Mouse (Mus musculus) frontal cortex, adult (tissue): ENCODE results near the gene Calml3.
"Not testable (repeated sequence)": the region's sequence is repeated elsewhere in the genome, so short reads cannot be mapped to it uniquely, and the experiment has no call there.

Experiments
- ATAC-seq: cut with Nextera tagmentation; 2 replicates; pipeline ENCODE4 v1.9.2; 2017; ENCODE audit warnings: mild to moderate bottlenecking, moderate library complexity, mixed read lengths; ENCODE audit not compliant: low TSS enrichment

Gene Calml3

GRCm38 (mm10) chr13:3804186-3804585 lies at the start of gene Calml3:
Gene Calml3, minus strand, starts transcription at chr13:3804316.
- ATAC-seq = no peak

GRCm38 (mm10) chr13:3850330-3850729 lies 46.2 kb upstream of the Calml3 start:
- no peak for ATAC-seq

GRCm38 (mm10) chr13:3840662-3841061 lies 36.5 kb upstream of the Calml3 start:
- ATAC-seq = not testable (repeated sequence)

- not testable (repeated sequence) for ATAC-seq
Observed at GRCm38 (mm10) chr13:3837312-3837807, 33.2 kb upstream of the Calml3 start, which contains the start of gene Calm4. Gene Calm4, plus strand, starts transcription at chr13:3837757.

- ATAC-seq = not testable (repeated sequence)
Observed at GRCm38 (mm10) chr13:3833644-3834043, 29.5 kb upstream of the Calml3 start.

GRCm38 (mm10) chr13:3832450-3832849 lies 28.3 kb upstream of the Calml3 start:
- no peak for ATAC-seq

- no peak for ATAC-seq
Observed at GRCm38 (mm10) chr13:3831994-3832393, 27.9 kb upstream of the Calml3 start.

GRCm38 (mm10) chr13:3831546-3831945 lies 27.4 kb upstream of the Calml3 start:
- no peak for ATAC-seq

GRCm38 (mm10) chr13:3825726-3826125 lies 21.6 kb upstream of the Calml3 start:
- ATAC-seq = no peak

GRCm38 (mm10) chr13:3822105-3822504 lies 18.0 kb upstream of the Calml3 start:
- ATAC-seq = no peak

GRCm38 (mm10) chr13:3818740-3819076 lies 14.6 kb upstream of the Calml3 start:
- ATAC-seq = no peak

- no peak for ATAC-seq
Observed at GRCm38 (mm10) chr13:3818012-3818739, 14.1 kb upstream of the Calml3 start.

GRCm38 (mm10) chr13:3807131-3807827 lies 3.2 kb upstream of the Calml3 start:
- ATAC-seq = no peak

GRCm38 (mm10) chr13:3805638-3806037 lies 1.5 kb upstream of the Calml3 start:
- no peak for ATAC-seq

- no peak for ATAC-seq
Observed at GRCm38 (mm10) chr13:3805132-3805531, 1.0 kb upstream of the Calml3 start.

GRCm38 (mm10) chr13:3799386-3799785 lies 4.7 kb downstream of the Calml3 start:
- ATAC-seq = no peak

GRCm38 (mm10) chr13:3798751-3799150 lies 5.4 kb downstream of the Calml3 start:
- ATAC-seq = no peak

- ATAC-seq = no peak
Observed at GRCm38 (mm10) chr13:3796649-3797048, 7.5 kb downstream of the Calml3 start.

- no peak for ATAC-seq
Observed at GRCm38 (mm10) chr13:3789531-3789930, 14.6 kb downstream of the Calml3 start.

- ATAC-seq = no peak
Observed at GRCm38 (mm10) chr13:3788588-3788987, 15.5 kb downstream of the Calml3 start.

GRCm38 (mm10) chr13:3787644-3788043 lies 16.5 kb downstream of the Calml3 start:
- no peak for ATAC-seq

- no peak for ATAC-seq
Observed at GRCm38 (mm10) chr13:3787102-3787501, 17.0 kb downstream of the Calml3 start.

- ATAC-seq = no peak
Observed at GRCm38 (mm10) chr13:3783621-3784020, 20.5 kb downstream of the Calml3 start.
